Mouse (Mus musculus) limb, embryonic 11.5 days (tissue): ENCODE data around the gene Pum2. TPM values are rescaled to one million over a fixed set of nuclear protein-coding genes. Genes with fewer than 3 reads are reported as not detected.
"Not testable (repeated sequence)": the region's sequence is repeated elsewhere in the genome, so short reads cannot be mapped to it uniquely, and the experiment has no call there.

Experiments
- ATAC-seq: fragments of 200-750 bp; cut with Nextera tagmentation; 2 replicates; pipeline ENCODE4 v1.8.0; 2017; ENCODE audit warnings: low read depth; ENCODE audit not compliant: insufficient number of reproducible peaks, low FRiP score, low TSS enrichment
- DNase-seq: peaks from one replicate; pipeline ENCODE4 v3.0.0-alpha.2; 2015; ENCODE audit warnings: low spot score
- H3K27ac ChIP-seq: fragments of 300-500 bp; sonication (generic); replicated peaks from 2 replicates; pipeline ENCODE4 v1.5.1; 2014; ENCODE audit warnings: low read depth, mild to moderate bottlenecking, low read length
- H3K27me3 ChIP-seq: fragments of 300-500 bp; sonication (generic); 2 replicates; pipeline ENCODE4 v1.6.1; 2014; ENCODE audit warnings: mild to moderate bottlenecking, low read length, mixed read lengths; ENCODE audit not compliant: control insufficient read depth, insufficient read depth
- H3K36me3 ChIP-seq: fragments of 300-500 bp; sonication (generic); 2 replicates; pipeline ENCODE4 v1.6.1; 2014; ENCODE audit warnings: mild to moderate bottlenecking, low read length, moderate library complexity, mixed read lengths; ENCODE audit not compliant: control insufficient read depth, insufficient read depth
- H3K4me1 ChIP-seq: fragments of 300-500 bp; sonication (generic); 2 replicates; pipeline ENCODE4 v1.6.1; 2014; ENCODE audit warnings: low read length, mixed read lengths; ENCODE audit not compliant: control insufficient read depth, insufficient read depth
- H3K4me2 ChIP-seq: fragments of 300-500 bp; sonication (generic); 2 replicates; pipeline ENCODE4 v1.6.1; 2014; ENCODE audit warnings: low read depth, mild to moderate bottlenecking, moderate library complexity; ENCODE audit not compliant: severe bottlenecking
- H3K4me3 ChIP-seq: fragments of 300-500 bp; sonication (generic); 2 replicates; pipeline ENCODE4 v1.5.1; 2014; ENCODE audit warnings: low read depth, low read length
- H3K9ac ChIP-seq: fragments of 300-500 bp; sonication (generic); 2 replicates; pipeline ENCODE4 v1.6.1; 2014; ENCODE audit warnings: mild to moderate bottlenecking, low read length
- H3K9me3 ChIP-seq: fragments of 300-500 bp; sonication (generic); 2 replicates; pipeline ENCODE4 v1.6.1; 2016; ENCODE audit warnings: low read length; ENCODE audit not compliant: control insufficient read depth
- WGBS: fragments of 180-500 bp; shearing (Covaris S2); extraction: QIAGEN DNeasy Blood & Tissue Kit; methylation state at CpG from one replicate; pipeline ENCODE4 v1.1.7; 2014; 5-methylcytosine and 5-hydroxymethylcytosine counted together
- polyA plus RNA-seq: library from polyadenylated mRNA; unstranded; fragments of >200 nt; fragmentation: Nextera tagmentation; extraction: Ambion mirVana; gene quantifications from 2 replicates; pipeline ENCODE4 v1.2.1, GENCODE M21; 2014

Pum2 gene
- polyA plus RNA-seq, 1 experiment from 2014 or later: 73.6 TPM

GRCm38 (mm10) chr12:8674377-8674864 is 487 bp downstream of the Pum2 start:
- H3K4me3 ChIP-seq: peak overlapping the region; percentile 91
- under 1% methylated on average over 40 of the region's 62 CpGs for WGBS
- ATAC-seq (peak; percentile 86), DNase-seq (peak; percentile 80)
- peak overlapping the region; percentile 66 for H3K4me2 ChIP-seq
- H3K9ac ChIP-seq: peak overlapping the region; percentile 100
- H3K27ac ChIP-seq: peak overlapping the region; percentile 97
- no peaks in the 10 kb centered on the region for H3K9me3 ChIP-seq
- peaks cover 7% of the 10 kb centered on the region for H3K4me1 ChIP-seq
- H3K36me3 ChIP-seq: no peaks in the 10 kb centered on the region
- H3K27me3 ChIP-seq: no peaks in the 10 kb centered on the region

- Histone ChIP-seq H3K27me3 (no peaks in the 10 kb centered on the region), H3K4me1 (peaks cover 7% of the 10 kb centered on the region), H3K9ac (peak overlapping the region; percentile 100), H3K4me3 (peak overlapping the region; percentile 91), H3K27ac (peak overlapping the region; percentile 97), H3K9me3 (no peaks in the 10 kb centered on the region), H3K4me2 (peak overlapping the region; percentile 66), H3K36me3 (no peaks in the 10 kb centered on the region)
- no peak for DNase-seq
- WGBS: 2% methylated on average over 20 of the region's 20 CpGs
- no peak for ATAC-seq
Observed at GRCm38 (mm10) chr12:8674891-8675341, 982 bp downstream of the Pum2 start.

- Histone ChIP-seq H3K4me2 (peak overlapping the region; percentile 66), H3K27me3 (no peaks in the 10 kb centered on the region), H3K27ac (no peak overlapping the region), H3K9me3 (no peaks in the 10 kb centered on the region), H3K4me3 (peak overlapping the region; percentile 91), H3K36me3 (no peaks in the 10 kb centered on the region), H3K9ac (peak overlapping the region; percentile 100), H3K4me1 (peaks cover 7% of the 10 kb centered on the region)
- ATAC-seq (no peak), DNase-seq (peak; percentile 28)
- 2% methylated on average over 7 of the region's 7 CpGs for WGBS
Observed at GRCm38 (mm10) chr12:8675361-8675760, 1.4 kb downstream of the Pum2 start.

- 82% methylated on average over 6 of the region's 6 CpGs for WGBS
- no peak overlapping the region for H3K9ac ChIP-seq
- no peak overlapping the region for H3K27ac ChIP-seq
- H3K36me3 ChIP-seq: no peaks in the 10 kb centered on the region
- H3K9me3 ChIP-seq: no peaks in the 10 kb centered on the region
- H3K4me1 ChIP-seq: peaks cover 7% of the 10 kb centered on the region
- no peaks in the 10 kb centered on the region for H3K27me3 ChIP-seq
- no peak for ATAC-seq
- DNase-seq: no peak
- peak overlapping the region; percentile 39 for H3K4me2 ChIP-seq
- peak overlapping the region; percentile 91 for H3K4me3 ChIP-seq
Observed at GRCm38 (mm10) chr12:8676341-8676740, 2.4 kb downstream of the Pum2 start.

GRCm38 (mm10) chr12:8677926-8678325 is 4.0 kb downstream of the Pum2 start:
- DNase-seq (no peak), ATAC-seq (no peak)
- no peak overlapping the region for H3K27ac ChIP-seq
- no peak overlapping the region for H3K9ac ChIP-seq
- no peaks in the 10 kb centered on the region for H3K27me3 ChIP-seq
- no peak overlapping the region for H3K4me2 ChIP-seq
- H3K36me3 ChIP-seq: no peaks in the 10 kb centered on the region
- no peak overlapping the region for H3K4me3 ChIP-seq
- H3K4me1 ChIP-seq: peaks cover 7% of the 10 kb centered on the region
- H3K9me3 ChIP-seq: no peaks in the 10 kb centered on the region

- no peak overlapping the region for H3K9ac ChIP-seq
- H3K4me1 ChIP-seq: no peaks in the 10 kb centered on the region
- H3K27ac ChIP-seq: no peak overlapping the region
- 95% methylated on average over 1 of the region's 1 CpGs for WGBS
- DNase-seq: no peak
- H3K27me3 ChIP-seq: no peaks in the 10 kb centered on the region
- no peaks in the 10 kb centered on the region; the same call in 1 of the 2 replicates for H3K9me3 ChIP-seq
- no peak overlapping the region for H3K4me2 ChIP-seq
- H3K36me3 ChIP-seq: no peaks in the 10 kb centered on the region; the same call in 1 of the 2 replicates
- no peak overlapping the region for H3K4me3 ChIP-seq
- no peak for ATAC-seq
Observed at GRCm38 (mm10) chr12:8684200-8684599, 10.3 kb downstream of the Pum2 start.

- H3K4me3 ChIP-seq: no peak overlapping the region
- H3K9ac ChIP-seq: no peak overlapping the region
- no peaks in the 10 kb centered on the region for H3K4me1 ChIP-seq
- ATAC-seq (no peak), DNase-seq (no peak)
- H3K36me3 ChIP-seq: no peaks in the 10 kb centered on the region; the same call in 1 of the 2 replicates
- H3K27me3 ChIP-seq: no peaks in the 10 kb centered on the region
- 92% methylated on average over 3 of the region's 3 CpGs for WGBS
- H3K9me3 ChIP-seq: no peaks in the 10 kb centered on the region; the same call in 1 of the 2 replicates
- H3K4me2 ChIP-seq: no peak overlapping the region
- no peak overlapping the region for H3K27ac ChIP-seq
Observed at GRCm38 (mm10) chr12:8685036-8685435, 11.1 kb downstream of the Pum2 start.

GRCm38 (mm10) chr12:8689882-8690281 is 15.9 kb downstream of the Pum2 start:
- not testable (repeated sequence) for H3K9ac ChIP-seq, H3K36me3 ChIP-seq, ATAC-seq, DNase-seq, H3K4me2 ChIP-seq, H3K4me1 ChIP-seq, H3K9me3 ChIP-seq, H3K27me3 ChIP-seq, H3K27ac ChIP-seq, H3K4me3 ChIP-seq
- 82% methylated on average over 3 of the region's 3 CpGs for WGBS

- Histone ChIP-seq H3K4me3 (no peak overlapping the region), H3K9me3 (no peaks in the 10 kb centered on the region), H3K27me3 (no peaks in the 10 kb centered on the region), H3K9ac (no peak overlapping the region), H3K27ac (no peak overlapping the region), H3K4me1 (no peaks in the 10 kb centered on the region), H3K4me2 (no peak overlapping the region), H3K36me3 (no peaks in the 10 kb centered on the region)
- 78% methylated on average over 2 of the region's 2 CpGs for WGBS
- DNase-seq: peak; percentile 38
- ATAC-seq: no peak
Observed at GRCm38 (mm10) chr12:8698895-8699294, 25.0 kb downstream of the Pum2 start.
